Mouse (Mus musculus) olfactory bulb, adult 2 months (tissue): ENCODE data around the gene Pex3.

Experiments used
- CTCF ChIP-seq: fragments of 200-500 bp; IDR thresholded peaks from 2 replicates; pipeline ENCODE4 v1.5.1; 2012; ENCODE audit warnings: low read depth, mild to moderate bottlenecking, low read length, moderate library complexity; ENCODE audit not compliant: insufficient read depth
- POLR2A ChIP-seq: fragments of 200-500 bp; IDR thresholded peaks from 2 replicates; pipeline ENCODE4 v1.6.1; 2012; ENCODE audit warnings: mild to moderate bottlenecking, low read depth, low read length, moderate library complexity; ENCODE audit not compliant: insufficient read depth

GRCm38 (mm10) chr10:13496315-13496714, 56.6 kb downstream of the Pex3 start:
- TF ChIP-seq CTCF = no peak
- TF ChIP-seq POLR2A = no peak
